Mouse (Mus musculus) layer of hippocampus, adult 9-10 months (tissue): ENCODE data around the gene Gm21970.

ENCODE experiments used
- DNase-seq: peaks from one replicate; pipeline ENCODE4 v3.0.0; 2022; ENCODE audit warnings: low spot score

Gene Gm21970

DNA sequence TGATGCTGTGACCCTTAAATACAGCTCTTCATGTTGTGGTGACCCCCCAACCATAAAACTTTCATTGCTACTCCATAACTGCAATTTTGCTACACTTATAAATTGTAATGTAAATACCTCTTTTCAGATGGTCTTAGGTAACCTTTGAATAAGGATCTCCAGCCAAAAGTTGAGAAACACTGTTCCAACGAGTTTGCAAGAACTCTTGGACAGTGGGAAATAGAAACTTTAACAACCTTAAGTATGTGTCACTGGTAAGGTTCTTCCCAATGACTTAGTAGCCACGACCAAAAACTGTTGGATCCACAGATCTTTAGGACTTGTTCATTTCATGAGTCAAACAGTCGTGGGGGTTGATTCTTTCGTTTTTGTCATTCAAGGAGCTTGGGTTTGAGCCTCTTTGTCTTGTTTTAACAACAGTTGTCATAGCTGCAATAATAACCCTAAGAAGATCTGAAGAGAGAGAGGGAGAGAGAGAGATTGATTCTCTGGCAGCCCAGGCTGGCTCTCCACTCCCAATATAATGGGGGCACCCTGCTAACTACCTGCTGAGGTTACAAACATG, 72.4 kb downstream of the Gm21970 start:
- no peak for DNase-seq

GRCm38 (mm10) chr16:91464594-91465504, 73.3 kb downstream of the Gm21970 start:
- peak; percentile 68 for DNase-seq

- DNase-seq, result no peak
Measured at GRCm38 (mm10) chr16:91465505-91466240, 74.2 kb downstream of the Gm21970 start.

DNA sequence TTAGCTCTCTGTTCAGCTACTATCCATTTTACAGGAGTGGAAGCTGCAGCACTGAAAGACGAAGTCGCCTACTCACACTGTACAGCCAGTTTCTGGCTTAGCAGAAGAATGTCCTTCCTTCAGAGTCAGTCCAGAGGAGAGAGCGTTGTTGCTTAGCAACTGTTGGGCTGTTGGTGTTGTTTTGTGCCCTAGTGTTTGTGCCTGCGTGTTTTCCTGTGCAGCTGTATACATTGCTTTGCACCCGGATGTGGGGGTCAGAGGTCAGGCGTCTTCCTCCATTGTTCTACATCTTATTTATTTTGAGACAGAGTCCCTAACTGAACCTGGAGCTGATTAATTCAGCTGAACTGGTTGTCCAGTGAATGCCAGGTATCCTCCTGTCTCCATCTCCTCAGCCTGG, 75.0 kb downstream of the Gm21970 start:
- no peak for DNase-seq
